Mouse (Mus musculus) midbrain, embryonic 12.5 days (tissue): Measurements from ENCODE around the gene Treml1. TPM values are rescaled to one million over a fixed set of nuclear protein-coding genes. Genes with fewer than 3 reads are reported as not detected.

Experiments used
- ATAC-seq: fragments of 200-750 bp; cut with Nextera tagmentation; 2 replicates; pipeline ENCODE4 v1.8.0; 2017; ENCODE audit warnings: low read depth, moderate TSS enrichment, moderate library complexity; ENCODE audit not compliant: low FRiP score
- H3K27ac ChIP-seq: fragments of 300-500 bp; sonication (generic); replicated peaks from 2 replicates; pipeline ENCODE4 v1.5.1; 2016; ENCODE audit warnings: mild to moderate bottlenecking
- H3K27me3 ChIP-seq: fragments of 300-500 bp; sonication (generic); 2 replicates; pipeline ENCODE4 v1.6.1; 2016; ENCODE audit warnings: mild to moderate bottlenecking
- H3K36me3 ChIP-seq: fragments of 300-500 bp; sonication (generic); 2 replicates; pipeline ENCODE4 v1.6.1; 2016
- H3K4me1 ChIP-seq: fragments of 300-500 bp; sonication (generic); 2 replicates; pipeline ENCODE4 v1.6.1; 2016
- H3K4me2 ChIP-seq: fragments of 300-500 bp; sonication (generic); replicated peaks from 2 replicates; pipeline ENCODE4 v1.6.1; 2016; ENCODE audit warnings: mild to moderate bottlenecking, moderate library complexity
- H3K4me3 ChIP-seq: fragments of 300-500 bp; sonication (generic); 2 replicates; pipeline ENCODE4 v1.5.1; 2016; ENCODE audit warnings: mild to moderate bottlenecking
- H3K9ac ChIP-seq: fragments of 300-500 bp; sonication (generic); replicated peaks from 2 replicates; pipeline ENCODE4 v1.6.1; 2016; ENCODE audit warnings: mild to moderate bottlenecking, moderate library complexity
- H3K9me3 ChIP-seq: fragments of 300-500 bp; sonication (generic); 2 replicates; pipeline ENCODE4 v1.6.1; 2016; ENCODE audit warnings: mild to moderate bottlenecking
- WGBS: fragments of 180-500 bp; shearing (Covaris S2); methylation state at CpG from one replicate; pipeline ENCODE4 v1.1.7; 2016; 5-methylcytosine and 5-hydroxymethylcytosine counted together
- polyA plus RNA-seq: library from polyadenylated mRNA; unstranded; fragments of >200 nt; fragmentation: Nextera tagmentation; extraction: Ambion mirVana; gene quantifications from 2 replicates; pipeline ENCODE4 v1.2.1, GENCODE M21; 2016

Treml1 gene
- polyA plus RNA-seq, 1 experiment from 2014 or later, result 1.6 TPM

- Histone ChIP-seq H3K27me3 (no peaks in the 10 kb centered on the region), H3K9me3 (no peaks in the 10 kb centered on the region), H3K4me3 (no peak overlapping the region), H3K36me3 (peaks cover 41% of the 10 kb centered on the region), H3K27ac (no peak overlapping the region), H3K4me2 (no peak overlapping the region), H3K4me1 (peaks cover 11% of the 10 kb centered on the region), H3K9ac (no peak overlapping the region)
- 89% methylated on average over 7 of the region's 7 CpGs for WGBS
- ATAC-seq, result no peak
Measured at GRCm38 (mm10) chr17:48416011-48416410, 56.3 kb downstream of the Treml1 start.

Other genes starting within 250 kb of the Treml1 start
- gene 9830107B12Rik, start 213.6 kb upstream of the Treml1 start, polyA plus RNA-seq, result 0.09 TPM in 1 of 2 replicates, not detected in the other
- gene A530064D06Rik, start 192.6 kb upstream of the Treml1 start, polyA plus RNA-seq, result not detected in 2 replicates
- gene Trem1, start 127.1 kb upstream of the Treml1 start, polyA plus RNA-seq, result 0.08 and 0.11 TPM in 2 replicates
- not detected in 2 replicates for gene Trem3, start 112.1 kb upstream of the Treml1 start, polyA plus RNA-seq
- gene Treml4, start 95.6 kb upstream of the Treml1 start, polyA plus RNA-seq, result 0.10 TPM in 1 of 2 replicates, not detected in the other
- gene Treml2, start 60.4 kb upstream of the Treml1 start, polyA plus RNA-seq, result 0.17 and 0.26 TPM in 2 replicates
- gene B430306N03Rik, start 43.8 kb upstream of the Treml1 start, polyA plus RNA-seq, result 0.17 and 0.22 TPM in 2 replicates
- 2.2 and 4.1 TPM in 2 replicates for gene Trem2, start 13.5 kb upstream of the Treml1 start, polyA plus RNA-seq
- gene Nfya, start 50.0 kb downstream of the Treml1 start, polyA plus RNA-seq, result 15.4 and 17.2 TPM in 2 replicates
- 79.4 and 81.8 TPM in 2 replicates for gene Oard1, start 50.1 kb downstream of the Treml1 start, polyA plus RNA-seq
- 0.59 and 0.85 TPM in 2 replicates for gene Apobec2, start 73.0 kb downstream of the Treml1 start, polyA plus RNA-seq
- 1.8 TPM in 2 replicates for gene Tspo2, start 91.6 kb downstream of the Treml1 start, polyA plus RNA-seq
- 0.08 and 0.22 TPM in 2 replicates for gene Unc5cl, start 95.0 kb downstream of the Treml1 start, polyA plus RNA-seq